Mouse (Mus musculus) heart, postnatal 0 days (tissue): ENCODE data around the gene Usp7. TPM values are rescaled to one million over a fixed set of nuclear protein-coding genes. Genes with fewer than 3 reads are reported as not detected.

Experiments
- ATAC-seq: fragments of 200-750 bp; cut with Nextera tagmentation; 2 replicates; pipeline ENCODE4 v1.8.0; 2017; ENCODE audit warnings: low read depth, moderate number of reproducible peaks, moderate library complexity; ENCODE audit not compliant: insufficient read depth
- DNase-seq: peaks from one replicate; pipeline ENCODE4 v3.0.0-alpha.2; 2016; ENCODE audit warnings: low spot score
- H3K27ac ChIP-seq: fragments of 300-500 bp; sonication (generic); 2 replicates; pipeline ENCODE4 v1.5.1; 2014; ENCODE audit warnings: low read depth, mild to moderate bottlenecking
- H3K27me3 ChIP-seq: fragments of 300-500 bp; sonication (generic); 2 replicates; pipeline ENCODE4 v1.6.1; 2014; ENCODE audit warnings: low read length, mixed read lengths; ENCODE audit not compliant: control insufficient read depth, insufficient read depth
- H3K36me3 ChIP-seq: fragments of 300-500 bp; sonication (generic); replicated peaks from 2 replicates; pipeline ENCODE4 v1.6.1; 2014; ENCODE audit warnings: low read length, mixed read lengths; ENCODE audit not compliant: control insufficient read depth, insufficient read depth
- H3K4me1 ChIP-seq: fragments of 300-500 bp; sonication (generic); 2 replicates; pipeline ENCODE4 v1.6.1; 2014; ENCODE audit warnings: antibody characterized with exemption; ENCODE audit not compliant: control insufficient read depth, insufficient read depth
- H3K4me2 ChIP-seq: fragments of 300-500 bp; sonication (generic); 2 replicates; pipeline ENCODE4 v1.6.1; 2014; ENCODE audit warnings: low read depth, mild to moderate bottlenecking, low read length, moderate library complexity
- H3K4me3 ChIP-seq: fragments of 300-500 bp; sonication (generic); 2 replicates; pipeline ENCODE4 v1.5.1; 2014; ENCODE audit warnings: low read depth, low read length
- H3K9ac ChIP-seq: fragments of 300-500 bp; sonication (generic); replicated peaks from 2 replicates; pipeline ENCODE4 v1.6.1; 2014; ENCODE audit warnings: low read depth, low read length, mixed read lengths
- H3K9me3 ChIP-seq: fragments of 300-500 bp; sonication (generic); replicated peaks from 2 replicates; pipeline ENCODE4 v1.6.1; 2016; ENCODE audit warnings: low read length; ENCODE audit not compliant: control insufficient read depth
- CTCF ChIP-seq: IDR thresholded peaks from 2 replicates; pipeline ENCODE4 v1.5.1; 2016; ENCODE audit warnings: antibody characterized with exemption, control low read depth, low read depth
- EP300 ChIP-seq: IDR thresholded peaks from 2 replicates; pipeline ENCODE4 v1.6.1; 2016; ENCODE audit warnings: antibody characterized with exemption, low read depth
- WGBS: fragments of 180-500 bp; shearing (Covaris S2); extraction: QIAGEN DNeasy Blood & Tissue Kit; methylation state at CpG from one replicate; pipeline ENCODE4 v1.1.7; 2014; 5-methylcytosine and 5-hydroxymethylcytosine counted together
- polyA plus RNA-seq: library from polyadenylated mRNA; unstranded; fragments of >200 nt; fragmentation: Nextera tagmentation; extraction: Ambion mirVana; gene quantifications from 2 replicates; pipeline ENCODE4 v1.2.1, GENCODE M21; 2015
- total RNA-seq: library from RNA; depleted of rRNA; stranded (reverse); fragments of >200 nt; gene quantifications from 2 replicates; pipeline ENCODE4 v1.2.3, GENCODE M21; 2014; ENCODE audit warnings: low replicate concordance

Usp7 gene
- total and polyA plus RNA-seq, 2 experiments from 2014 or later: 10.0 to 33.4 TPM

GRCm38 (mm10) chr16:8686871-8687535, 105.1 kb downstream of the Usp7 start:
- no peak overlapping the region; the same call in 1 of the 2 replicates for H3K9ac ChIP-seq

GRCm38 (mm10) chr16:8686121-8686870, 105.8 kb downstream of the Usp7 start:
- no peak overlapping the region for H3K9ac ChIP-seq
- H3K4me2 ChIP-seq: no peak overlapping the region
- H3K36me3 ChIP-seq: peaks cover 23% of the 10 kb centered on the region
- no peaks in the 10 kb centered on the region for H3K4me1 ChIP-seq
- no peak overlapping the region for H3K4me3 ChIP-seq
- DNase-seq: peak; percentile 76
- H3K9me3 ChIP-seq: no peaks in the 10 kb centered on the region
- no peaks in the 10 kb centered on the region for H3K27me3 ChIP-seq
- 54% methylated on average over 7 of the region's 7 CpGs for WGBS
- peak; percentile 68 for ATAC-seq
- no peak overlapping the region for H3K27ac ChIP-seq
- TF ChIP-seq CTCF (peak; percentile 95), EP300 (no peak)

More at GRCm38 (mm10) chr16:8686871-8687535, 105.1 kb downstream of the Usp7 start:
- Histone ChIP-seq H3K27ac (0 out of 2 replicates have a peak overlapping the region, but pooled peaks have one; percentile 12), H3K4me1 (no peaks in the 10 kb centered on the region), H3K4me2 (no peak overlapping the region), H3K4me3 (no peak overlapping the region), H3K27me3 (no peaks in the 10 kb centered on the region), H3K9me3 (no peaks in the 10 kb centered on the region), H3K36me3 (peaks cover 30% of the 10 kb centered on the region)
- DNase-seq: no peak
- TF ChIP-seq EP300 (no peak), CTCF (no peak)
- ATAC-seq: peak; percentile 49
- 38% methylated on average over 11 of the region's 11 CpGs for WGBS

- Histone ChIP-seq H3K9ac (no peak overlapping the region), H3K27ac (no peak overlapping the region), H3K36me3 (peaks cover 12% of the 10 kb centered on the region), H3K4me3 (no peak overlapping the region), H3K27me3 (no peaks in the 10 kb centered on the region), H3K4me2 (no peak overlapping the region), H3K9me3 (no peaks in the 10 kb centered on the region), H3K4me1 (no peaks in the 10 kb centered on the region)
- TF ChIP-seq EP300: no peak
- TF ChIP-seq CTCF: no peak
- 30% methylated on average over 4 of the region's 4 CpGs for WGBS
- DNase-seq: no peak
- ATAC-seq: no peak
Measured at GRCm38 (mm10) chr16:8685087-8685486, 107.0 kb downstream of the Usp7 start.

GRCm38 (mm10) chr16:8680470-8680869, 111.6 kb downstream of the Usp7 start, which contains the start of gene Gm5767:
Gene Gm5767 (plus strand): TSS chr16:8680770.
- H3K4me2 ChIP-seq: no peak within 1 kb of the TSS
- H3K9me3 ChIP-seq: no peaks in the 10 kb centered on the region
- no peak within 1 kb of the TSS for H3K27ac ChIP-seq
- H3K4me3 ChIP-seq: no peak within 1 kb of the TSS
- no peaks in the 10 kb centered on the region for H3K27me3 ChIP-seq
- no peak within 1 kb of the TSS for H3K9ac ChIP-seq
- no peak for TF ChIP-seq CTCF
- no peak for TF ChIP-seq EP300
- WGBS: 75% methylated on average over 5 of the region's 5 CpGs
- no peaks in the 10 kb centered on the region for H3K4me1 ChIP-seq
- DNase-seq: no peak
- no peak for ATAC-seq
- no peaks in the 10 kb centered on the region for H3K36me3 ChIP-seq

GRCm38 (mm10) chr16:8679780-8680179, 112.3 kb downstream of the Usp7 start:
- no peaks in the 10 kb centered on the region for H3K36me3 ChIP-seq
- ATAC-seq (no peak), DNase-seq (no peak)
- H3K27me3 ChIP-seq: no peaks in the 10 kb centered on the region
- TF ChIP-seq CTCF (no peak), EP300 (no peak)
- no peak overlapping the region for H3K9ac ChIP-seq
- H3K27ac ChIP-seq: no peak overlapping the region
- 64% methylated on average over 3 of the region's 3 CpGs for WGBS
- no peaks in the 10 kb centered on the region for H3K9me3 ChIP-seq
- no peak overlapping the region for H3K4me2 ChIP-seq
- H3K4me1 ChIP-seq: no peaks in the 10 kb centered on the region
- no peak overlapping the region for H3K4me3 ChIP-seq
